Mouse (Mus musculus): ENCODE measurements around the gene Gm45234.

Gene Gm45234

GRCm38 (mm10) chr6:124706061-124706627, 49.7 kb downstream of the Gm45234 start:
- no peak for DNase-seq (ENCODE audit: low spot score)

GRCm38 (mm10) chr6:124704417-124704816, 51.4 kb downstream of the Gm45234 start:
- DNase-seq (ENCODE audit: low spot score): no peak

GRCm38 (mm10) chr6:124703789-124704188, 52.0 kb downstream of the Gm45234 start:
- no peak for DNase-seq (ENCODE audit: low spot score)

- peak; percentile 77 for DNase-seq (ENCODE audit: low spot score)
Observed at GRCm38 (mm10) chr6:124702784-124703103, 53.1 kb downstream of the Gm45234 start.

GRCm38 (mm10) chr6:124702102-124702783, 53.6 kb downstream of the Gm45234 start:
- DNase-seq (ENCODE audit: low spot score): no peak

- DNase-seq (ENCODE audit: low spot score): no peak
Observed at GRCm38 (mm10) chr6:124701338-124701737, 54.5 kb downstream of the Gm45234 start.

- no peak for DNase-seq (ENCODE audit: low spot score)
Observed at GRCm38 (mm10) chr6:124699962-124700610, 55.7 kb downstream of the Gm45234 start.

GRCm38 (mm10) chr6:124699366-124699765, 56.5 kb downstream of the Gm45234 start:
- DNase-seq (ENCODE audit: low spot score): no peak

- DNase-seq (ENCODE audit: low spot score): no peak
Observed at GRCm38 (mm10) chr6:124698751-124699150, 57.1 kb downstream of the Gm45234 start.

- peak; percentile 34 for DNase-seq (ENCODE audit: low spot score)
Observed at GRCm38 (mm10) chr6:124696441-124697150, 59.2 kb downstream of the Gm45234 start.

- DNase-seq (ENCODE audit: low spot score): peak; percentile 76
Observed at GRCm38 (mm10) chr6:124694166-124694955, 61.5 kb downstream of the Gm45234 start.

- DNase-seq (ENCODE audit: low spot score): no peak
Observed at GRCm38 (mm10) chr6:124693243-124693981, 62.4 kb downstream of the Gm45234 start.

GRCm38 (mm10) chr6:124690517-124690916, 65.3 kb downstream of the Gm45234 start:
- DNase-seq (ENCODE audit: low spot score): no peak
